Mouse (Mus musculus) cerebellum, adult 11 months (tissue): ENCODE measurements at regions not wholly inside any gene's neighbourhood (a gene's known extent, or its start where the extent isn't known, plus 50 kb on each side); places are given as distances from the start of the nearest gene placed in this dataset.

Experiments
- DNase-seq: peaks from one replicate; pipeline ENCODE4 v3.0.0; 2022

DNA sequence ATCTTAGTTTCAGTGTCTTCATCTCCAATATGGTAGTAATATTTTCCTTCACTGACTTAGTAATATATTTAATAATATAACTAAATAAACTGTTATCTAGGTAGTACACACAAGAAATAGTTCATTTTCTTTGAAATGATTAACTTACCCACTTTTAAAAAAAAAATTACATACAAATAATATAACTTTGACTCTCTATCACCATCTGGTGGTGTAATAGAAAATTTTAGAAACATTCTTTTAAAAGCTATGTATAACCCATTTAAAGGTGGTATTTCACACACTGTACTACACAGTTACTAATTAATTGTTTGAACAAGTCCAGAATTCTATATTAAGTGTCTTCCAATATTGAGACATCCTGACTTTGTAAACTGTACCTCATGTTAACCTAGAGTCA lies 53.9 kb upstream of the Olfr266 start:
- DNase-seq = no peak

DNA sequence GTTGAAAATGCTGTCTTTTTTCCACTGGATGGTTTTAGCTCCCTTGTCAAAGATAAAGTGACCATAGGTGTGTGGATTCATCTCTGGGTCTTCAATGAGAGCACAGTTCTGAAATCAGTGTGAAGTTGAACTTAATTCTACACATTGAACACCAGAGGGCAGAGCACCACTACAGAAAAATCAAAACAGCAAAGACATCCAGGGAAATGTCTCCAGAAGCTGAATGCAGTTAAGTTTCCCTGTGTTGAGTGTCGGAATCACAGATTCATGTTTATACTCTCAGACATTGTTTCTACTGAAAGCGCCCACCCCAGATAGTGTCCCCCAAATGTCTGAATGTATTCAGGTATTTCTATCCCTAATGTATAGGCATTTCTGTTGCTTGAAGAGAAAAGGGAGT lies 77.1 kb upstream of the Olfr266 start:
- peak; percentile 11 for DNase-seq

DNA sequence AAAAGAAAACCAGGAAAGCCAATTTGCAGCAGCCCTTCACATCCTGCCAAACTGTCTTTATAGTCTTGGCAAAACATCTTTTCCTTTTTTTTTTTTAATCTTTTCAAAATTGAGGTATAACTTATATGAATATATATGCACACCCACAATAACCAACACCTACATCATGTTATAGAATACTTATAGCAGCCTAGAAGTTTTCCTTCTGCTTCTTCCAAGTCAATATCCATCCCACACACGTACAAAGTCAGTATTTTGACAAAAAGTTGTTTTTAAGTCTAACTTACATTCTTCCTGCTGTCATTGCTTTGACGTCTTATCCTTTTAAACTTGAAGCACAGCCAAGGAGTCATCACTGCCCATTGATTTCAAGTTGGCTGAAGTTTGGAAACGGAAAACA lies 80.6 kb upstream of the Olfr266 start:
- DNase-seq = no peak

DNA sequence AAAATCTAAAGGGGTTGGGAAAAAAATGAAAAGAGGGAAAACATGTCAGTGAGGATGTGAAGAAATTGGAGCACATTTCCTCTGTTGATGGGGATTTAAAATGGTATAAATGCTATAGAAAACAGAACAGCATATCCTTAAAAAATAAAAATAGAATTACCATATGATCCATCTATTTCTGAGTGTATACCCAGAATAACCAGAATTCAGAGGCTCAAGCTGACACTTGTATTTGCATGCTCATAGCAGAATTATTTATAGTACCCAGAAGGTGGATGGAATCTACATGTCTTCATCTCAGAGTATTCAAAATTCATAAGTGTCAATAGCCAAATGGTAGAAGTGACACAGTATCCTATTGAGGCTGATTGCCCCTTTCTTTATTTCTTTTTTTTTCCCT lies 99.9 kb upstream of the Kcna3 start:
- DNase-seq = no peak

DNA sequence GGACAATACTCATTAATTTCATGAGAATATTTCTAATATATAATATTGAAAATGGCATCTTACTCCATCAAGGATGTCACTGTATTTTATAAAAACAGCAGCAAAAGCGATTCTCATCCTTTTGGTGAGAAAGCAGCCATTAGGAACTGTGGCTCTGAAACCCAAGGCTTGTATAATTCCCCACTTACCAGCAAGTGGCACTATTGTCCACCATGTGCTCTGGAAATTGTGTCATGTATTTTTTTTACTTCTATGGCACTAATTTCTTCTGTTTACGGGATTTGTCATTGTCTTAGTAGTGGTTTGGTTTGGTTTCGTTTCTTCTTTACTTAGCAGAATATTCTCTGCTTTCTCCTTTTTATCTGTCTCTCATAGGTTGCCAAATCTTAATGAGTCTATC lies 95.9 kb upstream of the Kcna3 start:
- DNase-seq = no peak

DNA sequence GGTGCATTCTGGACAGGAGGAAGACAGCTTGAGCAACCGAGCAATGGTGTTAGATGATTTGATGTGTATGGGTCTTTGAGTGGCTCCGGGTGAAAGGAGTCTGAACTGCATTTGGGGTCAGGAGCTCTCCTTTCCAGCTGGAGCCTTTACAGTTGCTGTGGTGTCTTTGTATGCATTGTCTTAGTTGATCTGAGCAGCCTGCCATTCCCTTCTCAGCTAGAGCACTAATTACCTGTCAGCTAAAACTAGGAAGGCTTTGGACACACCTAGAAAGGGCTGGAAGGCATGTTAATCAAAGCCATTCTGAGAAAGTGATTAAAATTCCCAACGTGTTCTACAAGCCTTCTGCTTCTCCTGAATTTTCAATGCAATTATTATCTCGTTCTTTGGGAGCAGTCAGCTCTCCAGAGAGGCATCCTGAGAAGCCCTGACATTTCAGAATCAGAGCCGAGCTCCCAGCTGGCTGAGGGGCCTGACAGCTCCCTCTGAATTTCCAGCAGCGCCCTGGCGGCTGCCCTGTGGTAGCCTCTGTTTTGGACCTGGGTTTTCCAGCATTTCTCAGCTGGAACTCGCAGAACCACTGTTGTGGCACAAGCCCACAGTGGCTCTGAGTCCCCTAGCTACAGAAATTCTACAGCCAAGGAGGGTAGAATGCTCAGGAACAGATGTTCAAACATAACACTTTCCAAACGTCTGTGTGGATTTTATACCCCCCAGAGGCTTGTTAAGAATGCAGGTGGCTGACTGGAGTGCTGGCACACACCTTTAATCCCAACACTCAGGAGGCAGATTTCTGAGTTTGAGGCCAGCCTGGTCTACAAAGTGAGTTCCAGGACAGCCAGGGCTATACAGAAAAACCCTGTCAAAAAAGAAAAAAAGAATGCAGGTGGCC lies 80.2 kb upstream of the Kcna3 start:
- DNase-seq = no peak

DNA sequence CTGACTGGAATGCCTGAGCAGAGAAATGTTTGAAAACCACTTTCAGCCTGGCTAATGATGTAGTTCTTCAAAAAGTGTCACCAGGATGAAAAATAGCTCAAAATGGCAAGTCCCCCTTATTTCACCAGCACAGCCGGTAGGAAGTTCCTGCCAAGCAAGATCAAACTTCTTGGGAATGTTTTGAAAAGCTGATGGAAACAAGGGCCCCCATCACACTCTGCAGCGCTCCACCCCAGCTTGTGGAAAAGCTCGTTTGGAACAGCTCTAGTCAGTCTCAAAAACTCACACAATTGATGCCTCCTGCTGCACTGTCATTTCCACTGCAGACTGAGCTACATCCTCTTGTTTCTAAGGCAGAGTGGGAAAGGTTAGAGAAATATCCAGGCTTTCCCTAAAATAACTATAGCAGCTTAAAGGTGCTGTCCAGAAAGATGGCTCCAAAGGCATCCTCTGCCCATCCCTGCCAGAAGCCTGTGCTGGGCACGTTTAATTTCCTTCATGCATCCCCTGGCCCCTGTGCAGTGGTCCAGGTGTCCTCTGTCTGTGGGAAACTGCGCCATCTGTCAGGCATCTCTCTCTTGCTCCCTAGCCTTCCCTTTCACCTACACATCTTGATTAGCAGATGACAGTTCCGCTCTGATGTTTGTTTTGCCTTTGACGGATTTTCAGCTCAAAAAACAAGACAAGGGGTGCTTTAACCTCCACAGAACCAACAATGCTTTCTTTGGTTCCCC lies 78.6 kb upstream of the Kcna3 start:
- DNase-seq = no peak

DNA sequence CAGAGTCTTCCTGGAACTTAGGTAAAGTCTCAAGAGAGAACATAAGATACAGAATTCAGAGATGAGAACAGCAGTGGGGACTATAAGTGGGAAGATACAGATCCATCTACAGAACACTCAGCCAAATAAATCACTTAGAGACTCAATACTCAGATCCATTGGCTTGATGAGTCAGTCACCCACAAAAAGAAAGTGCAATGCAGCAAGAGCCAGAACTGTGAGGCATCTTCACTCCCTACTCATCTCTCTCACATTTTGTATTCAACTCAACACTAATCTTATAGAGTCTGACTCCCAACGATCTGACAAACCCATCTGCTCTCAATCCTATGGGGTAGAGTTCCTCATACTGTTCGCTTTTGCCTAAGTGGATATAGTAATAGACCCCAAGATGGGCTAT lies 77.8 kb upstream of the Kcna3 start:
- DNase-seq = no peak

DNA sequence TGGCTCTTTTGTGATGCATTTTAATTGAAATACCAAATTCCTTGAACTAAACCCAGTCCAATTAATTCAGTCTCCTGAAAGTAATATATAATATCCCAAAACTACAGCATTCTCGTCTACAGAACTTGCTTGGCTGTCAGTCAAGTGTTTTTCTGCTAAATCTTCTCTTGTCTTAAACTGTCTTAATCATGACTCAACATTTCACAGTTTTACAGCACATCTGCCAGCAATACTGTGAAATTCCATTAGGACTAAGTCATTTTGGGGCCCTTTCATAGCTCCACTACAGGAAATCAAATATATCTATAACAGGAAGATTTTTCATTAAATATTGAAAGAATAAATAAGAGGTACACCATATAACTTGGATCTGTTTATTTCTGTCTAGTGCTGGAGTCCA lies 75.4 kb upstream of the Kcna3 start:
- no peak for DNase-seq

DNA sequence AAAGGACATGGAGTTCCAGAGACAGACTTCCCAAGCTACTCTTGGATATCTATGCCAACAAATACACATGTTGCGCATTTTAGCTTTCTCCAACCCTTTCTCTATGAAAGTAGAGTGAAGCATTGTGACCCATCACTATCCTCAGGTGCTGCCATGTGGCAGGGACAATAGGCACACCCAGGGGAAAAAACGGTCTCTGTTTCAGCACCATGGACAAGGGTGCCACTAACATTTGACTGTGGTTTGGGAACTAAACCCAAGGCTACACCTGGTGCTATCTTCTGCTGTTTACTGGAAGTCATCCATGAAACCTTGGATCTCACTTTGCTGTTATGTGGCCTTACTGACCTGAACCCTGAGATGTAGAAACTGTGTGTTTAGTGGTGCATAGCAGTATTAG lies 73.5 kb upstream of the Kcna3 start:
- DNase-seq = no peak

DNA sequence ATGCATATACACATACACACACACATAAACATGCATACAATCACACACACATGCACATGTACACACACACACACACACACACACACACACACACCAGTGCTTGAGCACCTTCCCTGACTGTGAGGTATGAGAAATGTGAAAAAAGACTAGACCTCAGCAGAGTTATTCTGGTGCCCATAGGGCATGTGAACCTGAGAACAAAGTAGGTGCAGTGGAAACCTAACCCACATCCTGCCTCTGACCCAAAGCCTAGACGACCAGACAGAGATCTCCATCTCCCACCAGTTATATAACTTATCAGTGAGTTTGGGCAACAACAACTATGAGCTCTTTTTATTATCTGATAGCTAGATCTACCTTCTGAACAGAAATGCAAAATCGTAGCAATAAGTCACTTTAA lies 69.8 kb upstream of the Kcna3 start:
- no peak for DNase-seq

DNA sequence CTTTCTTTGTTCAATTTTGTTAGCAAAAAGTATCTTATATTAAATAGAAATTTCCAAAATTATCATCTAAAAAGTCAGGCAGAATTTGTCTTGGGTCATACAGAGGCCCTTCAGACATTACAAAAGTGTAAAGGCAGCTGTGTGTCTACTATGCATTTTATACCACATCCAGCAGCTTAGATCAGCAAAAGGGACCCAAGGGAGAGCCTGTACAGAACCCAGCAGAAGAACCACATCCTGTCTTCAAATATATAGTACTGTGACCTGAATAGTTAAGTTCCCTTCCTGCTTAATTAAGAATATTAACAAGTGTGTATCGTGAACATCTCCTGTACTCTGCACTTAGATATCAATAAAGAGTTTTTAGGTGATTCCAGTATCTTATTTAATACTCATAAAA lies 68.5 kb upstream of the Kcna3 start:
- no peak for DNase-seq

DNA sequence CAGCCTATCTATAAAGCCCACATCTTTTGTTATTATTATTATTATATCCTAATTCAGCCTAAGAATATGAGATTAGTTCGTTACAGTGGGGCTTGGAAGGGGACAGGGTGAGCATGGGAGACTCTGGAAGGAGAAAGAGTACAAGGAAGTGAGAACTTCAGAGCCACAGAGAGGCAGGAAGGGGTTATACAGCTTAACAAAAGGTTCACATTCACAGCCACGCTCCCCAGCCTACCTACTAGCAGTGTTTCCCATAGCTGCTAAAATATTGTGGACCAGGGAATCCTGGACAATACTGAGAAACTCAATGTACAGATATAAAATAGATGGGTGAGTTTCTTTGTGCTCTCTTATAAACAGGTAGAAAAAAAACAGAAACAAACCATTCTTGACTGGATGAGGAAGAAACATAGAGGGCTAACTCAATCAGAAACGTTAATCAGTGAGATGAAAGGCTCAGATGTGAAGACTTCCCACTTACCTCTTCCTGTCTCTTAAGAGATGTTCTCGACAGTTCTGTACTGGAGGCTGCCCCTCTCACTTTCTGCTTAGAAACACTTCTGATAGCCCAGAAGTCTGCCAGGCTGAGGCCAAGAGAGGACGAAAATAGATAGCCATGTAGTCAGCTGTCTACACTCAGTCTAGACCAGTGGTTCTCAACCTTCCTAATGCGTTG lies 61.7 kb upstream of the Kcna3 start:
- no peak for DNase-seq

DNA sequence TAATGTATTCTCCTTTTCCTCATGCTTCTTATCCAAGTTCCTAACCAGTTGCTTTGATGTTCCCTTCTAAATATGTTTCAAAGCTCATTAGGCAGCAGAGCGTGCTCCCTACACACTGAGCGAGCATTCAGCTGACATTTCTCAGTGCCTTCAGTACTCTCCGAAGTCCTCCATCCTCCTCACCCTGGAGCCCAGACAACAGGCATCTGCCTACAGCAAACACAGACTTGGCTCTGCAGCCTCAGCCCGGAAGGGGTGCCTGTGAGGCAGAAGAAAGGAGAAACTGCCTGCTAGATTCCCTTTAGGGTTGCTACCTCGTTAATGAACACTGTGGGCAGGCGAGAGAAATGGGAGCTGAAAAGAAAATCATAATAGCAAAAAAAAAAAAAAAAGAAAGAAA lies 57.2 kb upstream of the Kcna3 start:
- no peak for DNase-seq

DNA sequence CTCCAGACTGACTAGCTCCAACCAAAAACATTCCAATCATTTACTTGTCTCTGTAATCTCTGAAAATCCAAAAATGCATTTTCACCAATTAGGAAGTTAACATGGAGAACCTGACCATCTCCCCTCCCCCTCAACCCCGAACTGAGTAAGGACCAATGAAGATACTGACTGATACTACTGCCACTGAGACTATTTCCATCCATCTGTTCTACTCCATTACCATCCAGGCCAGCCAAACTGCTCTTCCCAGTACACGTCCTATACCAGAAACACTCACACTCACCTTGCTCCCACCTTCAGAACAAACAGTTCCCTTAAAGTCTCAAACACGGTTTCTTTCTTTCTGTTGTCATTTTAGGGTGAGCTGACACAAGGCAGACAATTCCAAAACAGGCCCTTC lies 55.1 kb upstream of the Kcna3 start:
- DNase-seq = no peak

DNA sequence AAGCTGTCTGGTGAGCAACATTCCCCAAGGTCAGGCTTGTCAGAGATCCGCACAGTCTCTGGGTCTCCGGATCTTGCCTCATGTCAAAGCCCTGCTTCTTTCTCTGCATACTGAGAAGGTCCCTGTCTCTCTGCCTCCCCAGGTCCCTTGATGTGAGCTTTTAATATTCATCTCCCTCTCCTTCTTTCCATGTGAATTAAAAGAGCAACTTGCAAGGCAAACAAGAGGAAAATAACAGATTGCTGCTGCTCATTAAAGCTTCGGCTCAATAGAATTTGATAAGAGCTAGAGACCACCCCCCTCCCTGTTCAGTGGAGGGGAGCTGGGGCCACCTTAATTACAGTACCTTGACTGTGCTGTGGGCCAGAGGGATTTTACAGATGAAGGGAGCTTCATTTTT lies 54.6 kb upstream of the Kcna3 start:
- no peak for DNase-seq

DNA sequence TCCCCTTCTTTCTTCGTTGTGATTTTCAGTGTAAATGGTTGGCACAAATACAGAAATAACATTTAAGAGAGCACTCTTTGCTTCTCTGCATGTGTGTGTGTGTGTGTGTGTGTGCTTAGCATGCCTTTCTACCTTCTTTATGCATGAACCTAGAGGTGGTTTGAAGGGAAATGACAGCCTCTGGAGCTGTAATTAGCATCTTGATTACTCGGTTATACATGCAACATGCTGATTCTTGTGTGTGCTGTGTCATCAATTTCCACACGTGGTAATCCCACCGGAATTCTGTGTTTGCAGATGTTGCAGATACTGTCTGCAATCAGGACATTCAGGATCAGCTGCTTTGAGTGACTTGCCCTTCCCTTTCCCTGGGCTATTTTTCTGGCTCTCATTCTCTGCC lies 51.7 kb upstream of the Kcna3 start:
- DNase-seq = no peak
